ENCODE assay signal across 8 mouse cellular contexts in genomic region chr11:24076127-24076650, GRCm38 (mm10). TPM values are rescaled to one million over a fixed set of nuclear protein-coding genes. Genes with fewer than 3 reads are reported as not detected.
DNase-seq lines count a peak whose midpoint lies in the region; ATAC-seq lines count a peak whose summit lies in the region.

No protein-coding gene starts in this region.

- no peaks in the 10 kb centered on the region for H3K36me3 ChIP-seq in embryonic facial prominence, embryonic 12.5 days
- no peaks in the 10 kb centered on the region for H3K36me3 ChIP-seq in heart, embryonic 12.5 days
- no peaks in the 10 kb centered on the region for H3K36me3 ChIP-seq in liver, embryonic 15.5 days (replicated peaks)
- H3K36me3 ChIP-seq in stomach, embryonic 16.5 days (ENCODE audit: control insufficient read depth, insufficient read depth, low read length): no peaks in the 10 kb centered on the region

- peak; percentile 38 to 57 for DNase-seq in heart, adult 18-20 months
- DNase-seq in heart, postnatal 25 days (ENCODE audit: low spot score): no peak
- peak; percentile 63 for DNase-seq in kidney, postnatal 14 days
- peak; percentile 81 for DNase-seq in neural tube, embryonic 10.5 days (ENCODE audit: extremely low spot score, low spot score)

- H3K9me3 ChIP-seq in embryonic facial prominence, embryonic 12.5 days: no peaks in the 10 kb centered on the region
- no peaks in the 10 kb centered on the region for H3K9me3 ChIP-seq in heart, embryonic 12.5 days (replicated peaks)
- H3K9me3 ChIP-seq in liver, embryonic 15.5 days (replicated peaks): no peaks in the 10 kb centered on the region
- no peaks in the 10 kb centered on the region for H3K9me3 ChIP-seq in stomach, embryonic 16.5 days (replicated peaks; ENCODE audit: control insufficient read depth, low read length)

- peaks cover 11% of the 10 kb centered on the region; the same call in 1 of the 2 replicates for H3K4me1 ChIP-seq in embryonic facial prominence, embryonic 12.5 days
- peaks cover 10% of the 10 kb centered on the region; the same call in 1 of the 2 replicates for H3K4me1 ChIP-seq in heart, embryonic 12.5 days (replicated peaks)
- peaks cover 67% of the 10 kb centered on the region for H3K4me1 ChIP-seq in liver, embryonic 15.5 days (replicated peaks)
- peaks cover 11% of the 10 kb centered on the region; the same call in 1 of the 2 replicates for H3K4me1 ChIP-seq in stomach, embryonic 16.5 days (ENCODE audit: control insufficient read depth, insufficient read depth, low read length)

- H3K27me3 ChIP-seq in embryonic facial prominence, embryonic 12.5 days: no peaks in the 10 kb centered on the region; the same call in 1 of the 2 replicates
- peaks cover 4% of the 10 kb centered on the region for H3K27me3 ChIP-seq in heart, embryonic 12.5 days (replicated peaks)
- H3K27me3 ChIP-seq in liver, embryonic 15.5 days: peaks cover 51% of the 10 kb centered on the region
- H3K27me3 ChIP-seq in stomach, embryonic 16.5 days (ENCODE audit: control insufficient read depth, insufficient read depth, low read length): no peaks in the 10 kb centered on the region

- H3K4me2 ChIP-seq in embryonic facial prominence, embryonic 12.5 days (replicated peaks): peak overlapping the region; percentile 88
- peak overlapping the region; percentile 95 for H3K4me2 ChIP-seq in heart, embryonic 12.5 days
- peak overlapping the region; percentile 97 for H3K4me2 ChIP-seq in liver, embryonic 15.5 days
- H3K4me2 ChIP-seq in stomach, embryonic 16.5 days (ENCODE audit: low read depth, low read length): peak overlapping the region; percentile 98

- ATAC-seq in embryonic facial prominence, embryonic 12.5 days (ENCODE audit: insufficient number of reproducible peaks, insufficient read depth, low FRiP score, low TSS enrichment): 0 out of 2 replicates have a peak, but pooled peaks have one; percentile 18
- no peak for ATAC-seq in heart, embryonic 12.5 days (ENCODE audit: insufficient number of reproducible peaks, low FRiP score)
- ATAC-seq in liver, embryonic 15.5 days (ENCODE audit: insufficient read depth): peak; percentile 29
- peak; percentile 30; the same call in 1 of the 2 replicates for ATAC-seq in stomach, embryonic 16.5 days (ENCODE audit: insufficient read depth, low FRiP score)

- WGBS in embryonic facial prominence, embryonic 12.5 days: under 1% methylated on average over 32 of the region's 32 CpGs
- WGBS in heart, embryonic 12.5 days: under 1% methylated on average over 32 of the region's 32 CpGs
- WGBS in liver, embryonic 15.5 days (ENCODE audit: insufficient replicate concordance): under 1% methylated on average over 32 of the region's 32 CpGs
- WGBS in stomach, embryonic 16.5 days: under 1% methylated on average over 32 of the region's 32 CpGs

- H3K9ac ChIP-seq in embryonic facial prominence, embryonic 12.5 days: peak overlapping the region; percentile 98
- H3K9ac ChIP-seq in heart, embryonic 12.5 days: peak overlapping the region; percentile 77
- H3K9ac ChIP-seq in liver, embryonic 15.5 days: peak overlapping the region; percentile 71
- peak overlapping the region; percentile 87 for H3K9ac ChIP-seq in stomach, embryonic 16.5 days (ENCODE audit: low read length)

- H3K27ac ChIP-seq in embryonic facial prominence, embryonic 12.5 days: peak overlapping the region; percentile 97
- H3K27ac ChIP-seq in heart, embryonic 12.5 days (ENCODE audit: poor library complexity, severe bottlenecking): peak overlapping the region; percentile 92
- peak overlapping the region; percentile 83 for H3K27ac ChIP-seq in liver, embryonic 15.5 days (replicated peaks)
- peak overlapping the region; percentile 91 for H3K27ac ChIP-seq in stomach, embryonic 16.5 days (ENCODE audit: low read length)

- peak overlapping the region; percentile 80 for H3K4me3 ChIP-seq in embryonic facial prominence, embryonic 12.5 days
- peak overlapping the region; percentile 66 for H3K4me3 ChIP-seq in heart, embryonic 12.5 days
- H3K4me3 ChIP-seq in liver, embryonic 15.5 days (replicated peaks): peak overlapping the region; percentile 74
- H3K4me3 ChIP-seq in stomach, embryonic 16.5 days (replicated peaks; ENCODE audit: low read length): peak overlapping the region; percentile 73

- intact Hi-C loops in heart, postnatal 25 days (cut with DNase I): no loop called here

RNA-seq across cellular contexts. Expression of gene A830031A19Rik, which starts 1.3 kb away (rescaled TPM):
- not detected for total RNA-seq in heart, adult 18-20 months (2021)
- not detected for total RNA-seq in heart, postnatal 25 days (2021)
- not detected in 2 replicates for polyA plus RNA-seq in embryonic facial prominence, embryonic 12.5 days (2016; fragmentation: Nextera tagmentation; extraction: Ambion mirVana)
- polyA plus RNA-seq in heart, embryonic 12.5 days (2016; fragmentation: Nextera tagmentation; extraction: Ambion mirVana): not detected in 2 replicates
- polyA plus RNA-seq in liver, embryonic 15.5 days (2015; fragmentation: Nextera tagmentation; extraction: Ambion mirVana): not detected in 2 replicates
- not detected in 2 replicates for polyA plus RNA-seq in stomach, embryonic 16.5 days (2015; fragmentation: Nextera tagmentation; extraction: Ambion mirVana)

RNA-seq across cellular contexts. Expression of gene Bcl11a, which starts 1.7 kb away (rescaled TPM):
- 1 to 10 TPM; 2.1 to 2.6 TPM for total RNA-seq in heart, adult 18-20 months (2021)
- total RNA-seq in heart, postnatal 25 days (2021): 1 to 10 TPM; 4.2 to 4.7 TPM
- 80.5 and 86.3 TPM in 2 replicates for polyA plus RNA-seq in embryonic facial prominence, embryonic 12.5 days (2016; fragmentation: Nextera tagmentation; extraction: Ambion mirVana)
- polyA plus RNA-seq in heart, embryonic 12.5 days (2016; fragmentation: Nextera tagmentation; extraction: Ambion mirVana): 18.1 and 19.3 TPM in 2 replicates
- polyA plus RNA-seq in liver, embryonic 15.5 days (2015; fragmentation: Nextera tagmentation; extraction: Ambion mirVana): 24.7 and 25.2 TPM in 2 replicates
- 24.9 and 25.5 TPM in 2 replicates for polyA plus RNA-seq in stomach, embryonic 16.5 days (2015; fragmentation: Nextera tagmentation; extraction: Ambion mirVana)
